Mouse (Mus musculus) brain, adult 2 months (tissue): ENCODE results near the gene Hcn3.

ENCODE experiments used
- DNase-seq: peaks from one replicate; pipeline ENCODE4 v3.0.0; 2011; ENCODE audit warnings: low read depth, low spot score

The Hcn3 gene

GRCm38 (mm10) chr3:89147101-89147978 lies 12.7 kb downstream of the Hcn3 start:
- no peak for DNase-seq

GRCm38 (mm10) chr3:89145566-89145965 lies 14.4 kb downstream of the Hcn3 start:
- no peak for DNase-seq

- no peak for DNase-seq
Measured at GRCm38 (mm10) chr3:89144821-89145220, 15.2 kb downstream of the Hcn3 start.

GRCm38 (mm10) chr3:89136365-89136764 lies 23.6 kb downstream of the Hcn3 start:
- no peak for DNase-seq

- no peak for DNase-seq
Measured at GRCm38 (mm10) chr3:89135958-89136357, 24.0 kb downstream of the Hcn3 start, which contains the start of gene Pklr. TSS of gene Pklr (plus strand) at chr3:89136142.

GRCm38 (mm10) chr3:89133752-89134151 lies 26.2 kb downstream of the Hcn3 start:
- no peak for DNase-seq

- DNase-seq, result no peak
Measured at GRCm38 (mm10) chr3:89133063-89133450, 26.9 kb downstream of the Hcn3 start.

GRCm38 (mm10) chr3:89132285-89133062 lies 27.5 kb downstream of the Hcn3 start:
- peak; percentile 73 for DNase-seq

GRCm38 (mm10) chr3:89131816-89132215 lies 28.2 kb downstream of the Hcn3 start:
- DNase-seq, result peak; percentile 90

GRCm38 (mm10) chr3:89129908-89130307 lies 30.1 kb downstream of the Hcn3 start:
- DNase-seq, result no peak

GRCm38 (mm10) chr3:89125981-89126380 lies 34.0 kb downstream of the Hcn3 start:
- no peak for DNase-seq

GRCm38 (mm10) chr3:89124241-89124640 lies 35.8 kb downstream of the Hcn3 start:
- DNase-seq, result no peak

GRCm38 (mm10) chr3:89123313-89123712 lies 36.7 kb downstream of the Hcn3 start:
- DNase-seq, result no peak

- peak; percentile 74 for DNase-seq
Measured at GRCm38 (mm10) chr3:89115522-89115921, 44.5 kb downstream of the Hcn3 start.

- no peak for DNase-seq
Measured at GRCm38 (mm10) chr3:89113058-89113457, 46.9 kb downstream of the Hcn3 start.

- DNase-seq, result no peak
Measured at GRCm38 (mm10) chr3:89108146-89108545, 51.9 kb downstream of the Hcn3 start.

- no peak for DNase-seq
Measured at GRCm38 (mm10) chr3:89107545-89107944, 52.5 kb downstream of the Hcn3 start.

- no peak for DNase-seq
Measured at GRCm38 (mm10) chr3:89106881-89107280, 53.1 kb downstream of the Hcn3 start.

- no peak for DNase-seq
Measured at GRCm38 (mm10) chr3:89103291-89103595, 56.8 kb downstream of the Hcn3 start.

GRCm38 (mm10) chr3:89102495-89103290 lies 57.3 kb downstream of the Hcn3 start:
- no peak for DNase-seq

GRCm38 (mm10) chr3:89101812-89102494 lies 58.0 kb downstream of the Hcn3 start, which contains the start of gene Fdps:
TSS of gene Fdps (minus strand) at chr3:89101959.
- peak; percentile 100 for DNase-seq
